Mouse (Mus musculus): ENCODE measurements around the gene Pxylp1. TPM values are rescaled to one million over a fixed set of nuclear protein-coding genes. Genes with fewer than 3 reads are reported as not detected.

The Pxylp1 gene
- total and polyA plus RNA-seq, 3 experiments = 0.22 TPM; not detected in 2

DNA sequence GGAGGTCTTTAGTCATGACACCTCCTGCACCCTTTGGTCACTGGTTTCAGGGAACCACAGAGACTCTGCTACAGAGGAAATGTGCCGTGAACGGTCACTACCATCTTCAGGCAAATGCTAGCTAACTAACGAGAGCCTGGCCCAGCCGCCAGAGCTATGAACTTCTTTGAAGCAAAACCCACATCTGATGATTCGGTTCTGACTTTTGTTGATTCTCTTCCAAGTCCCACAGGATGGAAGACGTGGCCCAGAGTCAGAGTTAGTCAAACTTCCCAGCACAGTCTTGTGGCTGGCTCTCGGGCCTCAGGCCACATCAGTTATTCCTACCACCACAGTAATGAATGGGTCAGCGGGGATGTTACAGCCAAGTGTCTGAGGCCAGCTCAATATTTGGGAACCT, 46.1 kb downstream of the Pxylp1 start:
- H3K4me1 ChIP-seq (ENCODE audit: insufficient read depth, low read depth, low read length) = no peaks in the 10 kb centered on the region
- no peaks in the 10 kb centered on the region for H3K36me3 ChIP-seq (replicated peaks)
- H3K9me3 ChIP-seq (replicated peaks) = no peaks in the 10 kb centered on the region
- no peak overlapping the region for H3K4me3 ChIP-seq (ENCODE audit: low read depth, low read length)
- DNase-seq (ENCODE audit: low spot score) = no peak
- peaks cover 3% of the 10 kb centered on the region; the same call in 1 of the 2 replicates for H3K27me3 ChIP-seq (ENCODE audit: insufficient read depth, low read length)
- TF ChIP-seq POLR2AphosphoS5 (IDR thresholded peaks at IDR 0.05; ENCODE audit: insufficient replicate concordance, low read depth, low read length) (no peak), GATA1 (IDR thresholded peaks at IDR 0.05; ENCODE audit: borderline replicate concordance, low read length) (no peak), CTCF (IDR thresholded peaks at IDR 0.05; ENCODE audit: low read depth, low read length) (no peak), GATA2 (IDR thresholded peaks at IDR 0.05; ENCODE audit: borderline replicate concordance, low read depth, low read length) (no peak), TAL1 (conservative IDR thresholded peaks at IDR 0.05; ENCODE audit: low read depth, low read length) (no peak)
- no peak for ATAC-seq (ENCODE audit: extremely low read depth, insufficient number of reproducible peaks, low FRiP score, poor library complexity, severe bottlenecking)

DNA sequence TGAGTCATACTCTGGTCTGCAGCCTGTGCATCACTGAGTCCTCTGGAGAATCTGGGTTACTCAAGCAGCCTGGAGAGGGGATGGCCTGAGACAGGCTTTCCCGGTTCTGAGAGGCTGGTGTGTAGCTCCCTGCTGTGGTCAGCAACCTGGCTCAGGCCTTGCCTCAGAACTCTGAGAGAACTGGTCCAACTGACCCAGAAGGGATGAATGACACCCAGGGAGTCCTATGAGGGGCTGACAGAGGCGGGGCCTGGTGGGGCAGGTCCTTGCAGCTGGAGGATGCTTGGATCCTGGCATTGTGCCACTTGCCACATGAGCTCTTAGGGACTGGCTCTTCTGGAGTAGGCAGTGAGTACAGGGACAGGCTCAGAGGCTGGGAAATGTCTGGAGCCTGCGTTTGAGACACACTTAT, 47.7 kb downstream of the Pxylp1 start:
- Histone ChIP-seq H3K4me3 (ENCODE audit: low read depth, low read length) (no peak overlapping the region), H3K36me3 (replicated peaks) (no peaks in the 10 kb centered on the region), H3K4me1 (ENCODE audit: insufficient read depth, low read depth, low read length) (no peaks in the 10 kb centered on the region), H3K27me3 (ENCODE audit: insufficient read depth, low read length) (no peaks in the 10 kb centered on the region; the same call in 1 of the 2 replicates), H3K9me3 (replicated peaks) (no peaks in the 10 kb centered on the region)
- DNase-seq (ENCODE audit: low spot score) (no peak), ATAC-seq (ENCODE audit: extremely low read depth, insufficient number of reproducible peaks, low FRiP score, poor library complexity, severe bottlenecking) (no peak)
- no peak for TF ChIP-seq POLR2AphosphoS5 (IDR thresholded peaks at IDR 0.05; ENCODE audit: insufficient replicate concordance, low read depth, low read length)
- no peak for TF ChIP-seq GATA1 (IDR thresholded peaks at IDR 0.05; ENCODE audit: borderline replicate concordance, low read length)
- TF ChIP-seq GATA2 (IDR thresholded peaks at IDR 0.05; ENCODE audit: borderline replicate concordance, low read depth, low read length) = no peak
- TF ChIP-seq TAL1 (conservative IDR thresholded peaks at IDR 0.05; ENCODE audit: low read depth, low read length) = no peak
- no peak for TF ChIP-seq CTCF (IDR thresholded peaks at IDR 0.05; ENCODE audit: low read depth, low read length)

DNA sequence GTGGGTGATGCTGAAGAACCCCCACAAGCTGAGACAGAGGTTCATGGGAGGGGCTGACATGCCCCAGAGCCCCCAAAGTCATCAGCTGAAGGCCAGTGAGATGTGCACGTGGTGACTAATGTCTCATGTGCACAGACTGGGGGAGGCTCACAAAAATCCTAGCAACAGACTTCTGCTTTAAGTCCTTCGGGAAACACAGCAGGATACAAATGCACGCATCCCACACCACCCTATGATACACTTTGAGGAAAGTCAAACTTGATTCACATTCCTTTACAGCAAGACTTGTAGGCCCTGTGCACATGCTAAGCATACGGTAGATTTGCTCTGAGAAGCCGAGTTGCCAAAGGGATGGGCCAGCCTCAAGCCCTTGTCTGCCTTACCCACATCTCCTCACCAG, 53.1 kb downstream of the Pxylp1 start:
- Histone ChIP-seq H3K9me3 (replicated peaks) (no peaks in the 10 kb centered on the region), H3K27me3 (ENCODE audit: insufficient read depth, low read length) (no peaks in the 10 kb centered on the region), H3K4me1 (ENCODE audit: insufficient read depth, low read depth, low read length) (0 out of 2 replicates have a peak, but pooled peaks cover 3% of the 10 kb centered on the region), H3K36me3 (replicated peaks) (no peaks in the 10 kb centered on the region), H3K4me3 (ENCODE audit: low read depth, low read length) (no peak overlapping the region)
- ATAC-seq (ENCODE audit: extremely low read depth, insufficient number of reproducible peaks, low FRiP score, poor library complexity, severe bottlenecking) (no peak), DNase-seq (ENCODE audit: low spot score) (no peak)
- TF ChIP-seq GATA1 (IDR thresholded peaks at IDR 0.05; ENCODE audit: borderline replicate concordance, low read length) (no peak), TAL1 (conservative IDR thresholded peaks at IDR 0.05; ENCODE audit: low read depth, low read length) (no peak), GATA2 (IDR thresholded peaks at IDR 0.05; ENCODE audit: borderline replicate concordance, low read depth, low read length) (no peak), CTCF (IDR thresholded peaks at IDR 0.05; ENCODE audit: low read depth, low read length) (no peak), POLR2AphosphoS5 (IDR thresholded peaks at IDR 0.05; ENCODE audit: insufficient replicate concordance, low read depth, low read length) (no peak)

DNA sequence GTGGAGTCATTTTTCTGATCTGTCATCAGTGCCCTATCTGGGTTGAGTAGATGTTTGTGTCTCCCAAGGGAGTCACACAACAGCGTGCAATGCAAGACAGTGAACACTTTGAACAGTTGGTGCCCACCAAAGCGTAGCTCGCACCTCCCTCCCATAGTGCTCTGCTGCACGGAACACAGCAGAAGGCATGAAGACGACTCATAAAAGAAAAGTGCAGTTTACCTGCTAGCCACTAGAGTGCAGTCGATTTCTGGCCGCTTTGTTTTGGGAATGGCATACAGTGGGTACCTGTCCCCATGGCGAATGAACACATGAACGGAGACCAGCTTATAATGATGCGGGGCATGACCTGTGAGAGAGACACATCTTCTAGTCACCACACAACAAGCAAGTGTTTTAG, 53.6 kb downstream of the Pxylp1 start:
- ATAC-seq (ENCODE audit: extremely low read depth, insufficient number of reproducible peaks, low FRiP score, poor library complexity, severe bottlenecking) (no peak), DNase-seq (ENCODE audit: low spot score) (no peak)
- TF ChIP-seq CTCF (IDR thresholded peaks at IDR 0.05; ENCODE audit: low read depth, low read length) (0 out of 2 replicates have a peak, but pooled peaks have one; percentile 20), GATA1 (IDR thresholded peaks at IDR 0.05; ENCODE audit: borderline replicate concordance, low read length) (no peak), GATA2 (IDR thresholded peaks at IDR 0.05; ENCODE audit: borderline replicate concordance, low read depth, low read length) (no peak)

DNA sequence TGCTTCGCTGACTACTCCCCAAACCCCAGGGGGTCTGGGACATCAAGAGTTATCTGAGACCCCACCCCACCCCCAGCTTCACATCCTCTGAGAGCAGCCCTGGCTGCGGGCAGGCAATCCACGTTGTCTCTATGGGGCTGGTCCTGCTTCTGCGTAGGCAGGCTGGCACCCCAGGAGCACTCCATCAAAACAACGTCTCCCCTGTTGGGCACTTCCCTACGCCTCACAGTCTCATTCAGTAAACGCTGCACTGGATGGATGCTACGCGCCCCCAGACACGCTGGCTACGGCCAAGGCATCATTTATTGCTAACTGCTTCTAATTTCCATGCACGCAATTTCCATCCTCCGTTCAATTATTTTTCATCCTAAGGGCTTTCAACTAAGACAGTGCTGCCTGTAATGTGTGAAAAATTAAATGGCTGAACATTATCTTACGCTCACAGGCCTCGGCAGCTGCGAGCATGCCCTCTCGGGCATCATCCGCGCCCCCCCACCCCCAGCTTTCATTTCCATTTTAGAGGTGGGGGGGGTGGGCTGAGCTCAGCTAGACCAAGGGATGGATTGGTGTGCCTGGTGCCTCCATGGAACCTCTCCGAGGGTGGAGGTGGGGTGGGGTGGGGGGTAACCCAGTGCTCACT, 54.6 kb downstream of the Pxylp1 start:
- Histone ChIP-seq H3K27me3 (ENCODE audit: insufficient read depth, low read length) (no peaks in the 10 kb centered on the region), H3K4me1 (ENCODE audit: insufficient read depth, low read depth, low read length) (0 out of 2 replicates have a peak, but pooled peaks cover 3% of the 10 kb centered on the region), H3K4me3 (ENCODE audit: low read depth, low read length) (no peak overlapping the region), H3K36me3 (replicated peaks) (no peaks in the 10 kb centered on the region), H3K9me3 (replicated peaks) (no peaks in the 10 kb centered on the region)
- ATAC-seq (ENCODE audit: extremely low read depth, insufficient number of reproducible peaks, low FRiP score, poor library complexity, severe bottlenecking) (no peak), DNase-seq (ENCODE audit: low spot score) (no peak)
- TF ChIP-seq GATA1 (IDR thresholded peaks at IDR 0.05; ENCODE audit: borderline replicate concordance, low read length) (no peak), CTCF (IDR thresholded peaks at IDR 0.05; ENCODE audit: low read depth, low read length) (no peak), POLR2AphosphoS5 (IDR thresholded peaks at IDR 0.05; ENCODE audit: insufficient replicate concordance, low read depth, low read length) (no peak), GATA2 (IDR thresholded peaks at IDR 0.05; ENCODE audit: borderline replicate concordance, low read depth, low read length) (no peak), TAL1 (conservative IDR thresholded peaks at IDR 0.05; ENCODE audit: low read depth, low read length) (no peak)

More for the DNA sequence above, 53.6 kb downstream of the Pxylp1 start:
- Histone ChIP-seq H3K9me3 (replicated peaks) (no peaks in the 10 kb centered on the region), H3K27me3 (ENCODE audit: insufficient read depth, low read length) (no peaks in the 10 kb centered on the region), H3K4me1 (ENCODE audit: insufficient read depth, low read depth, low read length) (0 out of 2 replicates have a peak, but pooled peaks cover 3% of the 10 kb centered on the region), H3K4me3 (ENCODE audit: low read depth, low read length) (no peak overlapping the region), H3K36me3 (replicated peaks) (no peaks in the 10 kb centered on the region)

DNA sequence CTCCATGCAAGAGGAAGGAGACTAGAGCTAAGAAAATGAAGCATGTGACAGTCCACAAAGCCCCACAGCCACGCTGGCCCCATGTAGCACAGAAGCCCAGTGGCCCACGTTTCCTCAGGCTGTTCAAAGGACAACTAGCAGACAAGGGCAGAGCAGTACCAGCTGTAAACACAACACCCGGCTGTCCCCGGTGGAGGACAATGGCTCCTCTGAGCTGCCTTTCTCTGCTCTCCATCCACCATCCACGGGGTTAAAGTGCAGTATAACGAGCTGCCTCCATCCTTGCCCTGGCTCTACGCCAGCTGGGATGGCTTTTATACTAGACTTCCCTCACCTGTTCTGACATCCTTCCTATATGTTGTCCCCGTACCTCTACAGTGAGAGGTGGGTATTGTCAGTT, 55.5 kb downstream of the Pxylp1 start:
- Histone ChIP-seq H3K4me1 (ENCODE audit: insufficient read depth, low read depth, low read length) (0 out of 2 replicates have a peak, but pooled peaks cover 3% of the 10 kb centered on the region), H3K36me3 (replicated peaks) (no peaks in the 10 kb centered on the region), H3K9me3 (replicated peaks) (no peaks in the 10 kb centered on the region), H3K27me3 (ENCODE audit: insufficient read depth, low read length) (peaks cover 4% of the 10 kb centered on the region; the same call in 1 of the 2 replicates), H3K4me3 (ENCODE audit: low read depth, low read length) (no peak overlapping the region)
- no peak for TF ChIP-seq POLR2AphosphoS5 (IDR thresholded peaks at IDR 0.05; ENCODE audit: insufficient replicate concordance, low read depth, low read length)
- TF ChIP-seq TAL1 (conservative IDR thresholded peaks at IDR 0.05; ENCODE audit: low read depth, low read length) = no peak
- no peak for TF ChIP-seq CTCF (IDR thresholded peaks at IDR 0.05; ENCODE audit: low read depth, low read length)
- no peak for TF ChIP-seq GATA2 (IDR thresholded peaks at IDR 0.05; ENCODE audit: borderline replicate concordance, low read depth, low read length)
- no peak for TF ChIP-seq GATA1 (IDR thresholded peaks at IDR 0.05; ENCODE audit: borderline replicate concordance, low read length)
- no peak for DNase-seq (ENCODE audit: low spot score)
- ATAC-seq (ENCODE audit: extremely low read depth, insufficient number of reproducible peaks, low FRiP score, poor library complexity, severe bottlenecking) = no peak

Data from G1E (cell line).